Mouse (Mus musculus): ENCODE data around the gene Ryr3. TPM values are rescaled to one million over a fixed set of nuclear protein-coding genes. Genes with fewer than 3 reads are reported as not detected.

The Ryr3 gene
- polyA plus RNA-seq, 1 experiment from 2014 or later, result 0.19 TPM

GRCm38 (mm10) chr2:112653836-112654235 is 563.1 kb downstream of the Ryr3 start:
- H3K4me2 ChIP-seq (ENCODE audit: low read depth, low read length), result no peak overlapping the region
- no peaks in the 10 kb centered on the region for H3K4me1 ChIP-seq (ENCODE audit: control insufficient read depth, low read depth, low read length)
- no peak overlapping the region for H3K4me3 ChIP-seq (ENCODE audit: low read depth, low read length)
- no peaks in the 10 kb centered on the region for H3K9me3 ChIP-seq (replicated peaks; ENCODE audit: control insufficient read depth, low read length)
- no peaks in the 10 kb centered on the region for H3K27me3 ChIP-seq (ENCODE audit: control insufficient read depth, insufficient read depth, low read depth, low read length)
- WGBS (ENCODE audit: insufficient replicate concordance), result 48% methylated on average over 3 of the region's 3 CpGs
- H3K9ac ChIP-seq (ENCODE audit: low read depth, low read length), result no peak overlapping the region
- ATAC-seq (ENCODE audit: low read depth), result no peak
- no peaks in the 10 kb centered on the region for H3K36me3 ChIP-seq (ENCODE audit: control insufficient read depth, insufficient read depth)
- no peak overlapping the region for H3K27ac ChIP-seq (ENCODE audit: low read length)

DNA sequence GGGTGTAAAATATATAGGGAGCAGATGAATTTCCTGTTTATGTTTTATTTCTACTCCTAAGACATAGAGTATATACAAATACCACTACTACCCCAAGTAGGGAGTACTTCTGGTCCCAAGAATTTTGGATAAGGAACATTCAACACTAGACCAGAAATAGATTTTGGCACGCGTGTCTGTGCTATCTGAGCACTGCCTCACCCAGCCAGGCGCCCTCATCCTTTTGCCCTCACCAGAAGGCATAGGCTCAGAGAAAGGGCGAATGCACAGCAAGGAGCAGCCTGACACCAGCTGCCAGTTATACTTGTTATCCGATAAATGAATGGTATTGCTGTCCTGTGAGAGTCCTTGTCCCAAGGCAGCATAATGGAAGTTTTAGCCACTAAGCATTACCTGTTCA is 579.7 kb downstream of the Ryr3 start:
- Histone ChIP-seq H3K36me3 (ENCODE audit: control insufficient read depth, insufficient read depth) (no peaks in the 10 kb centered on the region), H3K9me3 (replicated peaks; ENCODE audit: control insufficient read depth, low read length) (no peaks in the 10 kb centered on the region), H3K27me3 (ENCODE audit: control insufficient read depth, insufficient read depth, low read depth, low read length) (no peaks in the 10 kb centered on the region), H3K27ac (ENCODE audit: low read length) (no peak overlapping the region), H3K4me2 (ENCODE audit: low read depth, low read length) (no peak overlapping the region), H3K4me1 (ENCODE audit: control insufficient read depth, low read depth, low read length) (no peaks in the 10 kb centered on the region), H3K9ac (ENCODE audit: low read depth, low read length) (no peak overlapping the region), H3K4me3 (ENCODE audit: low read depth, low read length) (no peak overlapping the region)
- no peak for ATAC-seq (ENCODE audit: low read depth)
- WGBS (ENCODE audit: insufficient replicate concordance), result 69% methylated on average over 5 of the region's 5 CpGs

- Histone ChIP-seq H3K9me3 (replicated peaks; ENCODE audit: control insufficient read depth, low read length) (no peaks in the 10 kb centered on the region), H3K36me3 (ENCODE audit: control insufficient read depth, insufficient read depth) (no peaks in the 10 kb centered on the region; the same call in 1 of the 2 replicates), H3K27me3 (ENCODE audit: control insufficient read depth, insufficient read depth, low read depth, low read length) (no peaks in the 10 kb centered on the region), H3K27ac (ENCODE audit: low read length) (no peak overlapping the region), H3K4me1 (ENCODE audit: control insufficient read depth, low read depth, low read length) (no peaks in the 10 kb centered on the region), H3K4me2 (ENCODE audit: low read depth, low read length) (no peak overlapping the region), H3K4me3 (ENCODE audit: low read depth, low read length) (no peak overlapping the region), H3K9ac (ENCODE audit: low read depth, low read length) (no peak overlapping the region)
- 81% methylated on average over 9 of the region's 9 CpGs for WGBS (ENCODE audit: insufficient replicate concordance)
- ATAC-seq (ENCODE audit: low read depth), result no peak
Measured at GRCm38 (mm10) chr2:112632536-112632935, 584.4 kb downstream of the Ryr3 start.

- WGBS (ENCODE audit: insufficient replicate concordance), result 58% methylated on average over 11 of the region's 11 CpGs
- Histone ChIP-seq H3K9ac (ENCODE audit: low read depth, low read length) (no peak overlapping the region), H3K9me3 (replicated peaks; ENCODE audit: control insufficient read depth, low read length) (no peaks in the 10 kb centered on the region), H3K4me1 (ENCODE audit: control insufficient read depth, low read depth, low read length) (no peaks in the 10 kb centered on the region), H3K27ac (ENCODE audit: low read length) (no peak overlapping the region), H3K4me2 (ENCODE audit: low read depth, low read length) (no peak overlapping the region), H3K36me3 (ENCODE audit: control insufficient read depth, insufficient read depth) (no peaks in the 10 kb centered on the region; the same call in 1 of the 2 replicates), H3K4me3 (ENCODE audit: low read depth, low read length) (no peak overlapping the region), H3K27me3 (ENCODE audit: control insufficient read depth, insufficient read depth, low read depth, low read length) (no peaks in the 10 kb centered on the region)
- no peak for ATAC-seq (ENCODE audit: low read depth)
Measured at GRCm38 (mm10) chr2:112630669-112631068, 586.2 kb downstream of the Ryr3 start.

DNA sequence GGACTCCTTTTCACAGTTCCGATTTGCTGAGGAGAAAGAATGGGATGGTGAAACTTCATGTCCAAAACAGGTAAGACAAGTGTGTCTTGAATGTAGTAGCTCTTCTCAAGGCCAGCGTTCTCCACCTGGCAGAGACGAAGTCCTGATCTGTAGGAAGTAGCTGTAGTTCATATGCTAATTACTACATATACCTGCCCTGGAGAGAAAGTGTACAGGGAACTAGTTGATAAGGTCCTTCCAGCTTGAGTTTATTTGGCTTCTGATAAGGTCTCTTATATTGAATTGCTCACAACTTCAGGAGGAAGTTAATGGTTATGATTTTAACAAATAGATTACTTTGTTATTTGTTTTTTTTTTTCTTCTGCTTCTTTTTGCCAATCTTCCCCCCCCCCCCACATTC is 591.7 kb downstream of the Ryr3 start:
- no peak overlapping the region for H3K27ac ChIP-seq (ENCODE audit: low read length)
- H3K4me2 ChIP-seq (ENCODE audit: low read depth, low read length), result no peak overlapping the region
- 61% methylated on average over 3 of the region's 3 CpGs for WGBS (ENCODE audit: insufficient replicate concordance)
- no peak overlapping the region for H3K9ac ChIP-seq (ENCODE audit: low read depth, low read length)
- no peak overlapping the region for H3K4me3 ChIP-seq (ENCODE audit: low read depth, low read length)
- H3K36me3 ChIP-seq (ENCODE audit: control insufficient read depth, insufficient read depth), result no peaks in the 10 kb centered on the region
- no peak for ATAC-seq (ENCODE audit: low read depth)
- H3K27me3 ChIP-seq (ENCODE audit: control insufficient read depth, insufficient read depth, low read depth, low read length), result no peaks in the 10 kb centered on the region
- H3K9me3 ChIP-seq (replicated peaks; ENCODE audit: control insufficient read depth, low read length), result no peaks in the 10 kb centered on the region
- H3K4me1 ChIP-seq (ENCODE audit: control insufficient read depth, low read depth, low read length), result no peaks in the 10 kb centered on the region

- Histone ChIP-seq H3K27ac (ENCODE audit: low read length) (no peak overlapping the region), H3K36me3 (ENCODE audit: control insufficient read depth, insufficient read depth) (no peaks in the 10 kb centered on the region), H3K4me3 (ENCODE audit: low read depth, low read length) (no peak overlapping the region), H3K9me3 (replicated peaks; ENCODE audit: control insufficient read depth, low read length) (no peaks in the 10 kb centered on the region), H3K27me3 (ENCODE audit: control insufficient read depth, insufficient read depth, low read depth, low read length) (no peaks in the 10 kb centered on the region), H3K9ac (ENCODE audit: low read depth, low read length) (no peak overlapping the region), H3K4me1 (ENCODE audit: control insufficient read depth, low read depth, low read length) (no peaks in the 10 kb centered on the region), H3K4me2 (ENCODE audit: low read depth, low read length) (no peak overlapping the region)
- 54% methylated on average over 3 of the region's 3 CpGs for WGBS (ENCODE audit: insufficient replicate concordance)
- ATAC-seq (ENCODE audit: low read depth), result no peak
Measured at GRCm38 (mm10) chr2:112617206-112617605, 599.7 kb downstream of the Ryr3 start.

DNA sequence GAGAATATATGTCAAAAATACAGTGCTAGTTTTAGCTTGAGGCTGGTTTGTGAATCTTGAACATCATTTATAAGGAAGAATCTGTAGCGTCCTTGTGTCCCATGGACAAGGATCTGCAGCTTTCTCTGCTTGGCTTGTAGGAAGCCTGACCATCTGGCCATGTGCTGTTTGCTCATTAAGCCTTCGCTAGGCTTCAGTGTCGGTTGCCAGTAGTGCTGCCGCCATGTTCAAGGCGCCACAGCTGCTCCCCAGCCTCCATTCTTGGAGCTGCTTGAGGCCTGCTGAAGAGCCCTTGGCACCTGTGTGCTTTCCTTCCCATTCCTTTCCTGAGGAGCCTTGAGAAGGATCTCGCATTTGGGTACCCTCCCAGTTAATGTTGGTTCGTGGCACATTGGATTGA is 602.5 kb downstream of the Ryr3 start:
- H3K4me3 ChIP-seq (ENCODE audit: low read depth, low read length), result no peak overlapping the region
- H3K9me3 ChIP-seq (replicated peaks; ENCODE audit: control insufficient read depth, low read length), result no peaks in the 10 kb centered on the region
- no peak overlapping the region for H3K9ac ChIP-seq (ENCODE audit: low read depth, low read length)
- no peaks in the 10 kb centered on the region for H3K27me3 ChIP-seq (ENCODE audit: control insufficient read depth, insufficient read depth, low read depth, low read length)
- H3K4me1 ChIP-seq (ENCODE audit: control insufficient read depth, low read depth, low read length), result no peaks in the 10 kb centered on the region
- H3K27ac ChIP-seq (ENCODE audit: low read length), result no peak overlapping the region
- 75% methylated on average over 7 of the region's 7 CpGs for WGBS (ENCODE audit: insufficient replicate concordance)
- no peaks in the 10 kb centered on the region for H3K36me3 ChIP-seq (ENCODE audit: control insufficient read depth, insufficient read depth)
- no peak overlapping the region for H3K4me2 ChIP-seq (ENCODE audit: low read depth, low read length)
- no peak for ATAC-seq (ENCODE audit: low read depth)

DNA sequence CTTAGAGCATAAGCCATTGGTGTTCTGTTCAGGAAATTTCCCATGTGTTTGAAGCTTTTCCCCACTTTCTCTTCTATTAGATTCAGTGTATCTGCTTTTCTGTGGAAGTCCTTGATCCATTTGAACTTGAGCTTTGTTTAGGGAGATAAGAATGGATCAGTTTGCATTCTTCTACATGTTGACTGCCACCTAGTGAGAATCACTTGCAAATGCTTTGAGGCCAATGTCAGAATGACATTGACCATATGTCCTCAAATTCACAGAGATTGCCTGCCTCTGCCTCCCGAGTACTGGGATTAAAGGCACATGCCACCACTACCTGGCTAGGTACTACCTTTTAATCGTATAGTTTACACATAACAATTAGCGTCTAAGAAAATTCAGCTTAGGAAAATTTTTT is 604.3 kb downstream of the Ryr3 start:
- H3K4me2 ChIP-seq (ENCODE audit: low read depth, low read length), result no peak overlapping the region
- H3K36me3 ChIP-seq (ENCODE audit: control insufficient read depth, insufficient read depth), result no peaks in the 10 kb centered on the region
- H3K4me1 ChIP-seq (ENCODE audit: control insufficient read depth, low read depth, low read length), result no peaks in the 10 kb centered on the region
- no peak overlapping the region for H3K27ac ChIP-seq (ENCODE audit: low read length)
- H3K9me3 ChIP-seq (replicated peaks; ENCODE audit: control insufficient read depth, low read length), result no peaks in the 10 kb centered on the region
- 60% methylated on average over 3 of the region's 3 CpGs for WGBS (ENCODE audit: insufficient replicate concordance)
- ATAC-seq (ENCODE audit: low read depth), result no peak
- no peak overlapping the region for H3K4me3 ChIP-seq (ENCODE audit: low read depth, low read length)
- H3K27me3 ChIP-seq (ENCODE audit: control insufficient read depth, insufficient read depth, low read depth, low read length), result no peaks in the 10 kb centered on the region
- H3K9ac ChIP-seq (ENCODE audit: low read depth, low read length), result no peak overlapping the region

GRCm38 (mm10) chr2:112606536-112606935 is 610.4 kb downstream of the Ryr3 start:
- Histone ChIP-seq H3K4me2 (ENCODE audit: low read depth, low read length) (no peak overlapping the region), H3K36me3 (ENCODE audit: control insufficient read depth, insufficient read depth) (no peaks in the 10 kb centered on the region), H3K9ac (ENCODE audit: low read depth, low read length) (no peak overlapping the region), H3K27ac (ENCODE audit: low read length) (no peak overlapping the region), H3K4me3 (ENCODE audit: low read depth, low read length) (no peak overlapping the region), H3K9me3 (replicated peaks; ENCODE audit: control insufficient read depth, low read length) (no peaks in the 10 kb centered on the region), H3K27me3 (ENCODE audit: control insufficient read depth, insufficient read depth, low read depth, low read length) (no peaks in the 10 kb centered on the region), H3K4me1 (ENCODE audit: control insufficient read depth, low read depth, low read length) (no peaks in the 10 kb centered on the region)
- no peak for ATAC-seq (ENCODE audit: low read depth)
- 63% methylated on average over 3 of the region's 3 CpGs for WGBS (ENCODE audit: insufficient replicate concordance)

DNA sequence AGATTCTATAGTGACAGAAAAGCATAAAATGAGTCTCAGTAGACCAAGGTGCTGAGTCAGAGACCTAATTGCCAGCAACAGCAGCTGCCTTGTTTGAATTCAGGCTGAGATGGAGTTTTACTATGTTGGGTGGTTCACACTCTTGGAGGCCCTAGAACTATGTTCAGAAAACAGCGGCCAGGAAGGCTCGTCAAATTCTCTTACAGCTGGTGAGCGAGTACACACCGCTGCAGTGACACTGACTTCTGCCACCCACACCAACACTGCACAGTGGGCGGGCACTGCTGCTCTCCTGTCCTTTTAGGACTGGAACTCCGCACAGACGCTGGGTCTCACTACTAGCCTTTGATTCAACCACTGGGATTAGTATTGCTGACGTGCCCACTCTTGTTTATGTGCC is 614.4 kb downstream of the Ryr3 start:
- no peaks in the 10 kb centered on the region for H3K9me3 ChIP-seq (replicated peaks; ENCODE audit: control insufficient read depth, low read length)
- H3K27ac ChIP-seq (ENCODE audit: low read length), result no peak overlapping the region
- no peaks in the 10 kb centered on the region for H3K27me3 ChIP-seq (ENCODE audit: control insufficient read depth, insufficient read depth, low read depth, low read length)
- no peak overlapping the region for H3K4me3 ChIP-seq (ENCODE audit: low read depth, low read length)
- H3K4me2 ChIP-seq (ENCODE audit: low read depth, low read length), result no peak overlapping the region
- WGBS (ENCODE audit: insufficient replicate concordance), result 72% methylated on average over 8 of the region's 8 CpGs
- ATAC-seq (ENCODE audit: low read depth), result no peak
- H3K4me1 ChIP-seq (ENCODE audit: control insufficient read depth, low read depth, low read length), result no peaks in the 10 kb centered on the region
- H3K9ac ChIP-seq (ENCODE audit: low read depth, low read length), result no peak overlapping the region
- no peaks in the 10 kb centered on the region for H3K36me3 ChIP-seq (ENCODE audit: control insufficient read depth, insufficient read depth)

Measured in liver, embryonic 16.5 days (tissue).